Mouse (Mus musculus) cerebellum, postnatal 4 days (tissue): ENCODE results near the gene H2-T3.
"Not testable (repeated sequence)": the region's sequence is repeated elsewhere in the genome, so short reads cannot be mapped to it uniquely, and the experiment has no call there.

Experiments used
- DNase-seq, 2 experiments: peaks; one replicate each; pipeline ENCODE4 v3.0.0; 2022; ENCODE audit warnings: low spot score in 2 of 2, mixed read lengths in 1 of 2

The H2-T3 gene

DNA sequence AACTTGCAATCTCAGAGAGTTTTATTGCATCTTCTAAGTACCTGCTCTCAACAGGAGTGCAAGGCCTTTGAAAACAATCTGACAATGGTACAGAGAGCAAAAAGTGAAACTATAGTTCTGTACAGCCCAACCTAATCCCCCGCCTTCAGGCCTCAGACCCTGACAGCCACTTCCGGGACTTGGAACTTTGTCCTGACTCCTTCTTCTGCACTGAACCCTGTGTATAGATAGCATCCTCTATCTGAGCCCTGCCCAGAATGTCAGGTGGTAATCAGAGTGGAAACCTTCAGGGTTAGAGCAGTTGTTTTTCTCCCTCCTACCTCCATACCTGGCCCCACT is at the start of gene H2-T3:
Gene H2-T3, minus strand, starts transcription at position 119 of the 339 bp plus-strand sequence.
- DNase-seq: no peak

DNA sequence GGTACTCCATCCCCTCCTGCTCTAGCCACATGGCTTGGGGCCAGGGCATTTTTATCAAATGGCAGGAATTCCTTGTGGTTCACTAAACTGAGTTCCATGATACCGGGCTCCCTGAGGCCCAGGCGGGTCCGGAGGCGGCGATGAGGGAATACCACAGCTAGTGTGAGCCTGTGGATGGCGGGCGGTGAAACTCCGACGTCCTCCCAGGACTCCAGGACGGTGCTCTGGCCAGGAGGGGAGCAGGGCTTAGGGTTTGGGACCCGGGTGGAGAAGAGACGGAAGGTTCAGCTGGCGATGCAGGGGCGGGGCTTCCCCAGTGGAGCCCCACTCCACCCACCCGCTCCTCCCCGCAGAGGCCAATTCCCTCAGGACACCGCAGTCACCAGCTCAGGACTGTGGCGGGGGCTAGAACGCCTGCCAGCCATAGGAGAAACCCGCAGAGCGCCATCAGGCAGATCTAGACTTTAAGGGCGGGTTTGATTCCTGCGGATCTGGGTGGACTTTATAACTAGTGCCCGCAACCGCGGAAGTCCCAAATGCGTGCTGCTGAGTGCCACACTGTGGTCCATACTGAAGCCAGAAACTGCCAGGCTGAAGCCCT is 47.3 kb upstream of the H2-T3 start:
- DNase-seq: no peak

DNA sequence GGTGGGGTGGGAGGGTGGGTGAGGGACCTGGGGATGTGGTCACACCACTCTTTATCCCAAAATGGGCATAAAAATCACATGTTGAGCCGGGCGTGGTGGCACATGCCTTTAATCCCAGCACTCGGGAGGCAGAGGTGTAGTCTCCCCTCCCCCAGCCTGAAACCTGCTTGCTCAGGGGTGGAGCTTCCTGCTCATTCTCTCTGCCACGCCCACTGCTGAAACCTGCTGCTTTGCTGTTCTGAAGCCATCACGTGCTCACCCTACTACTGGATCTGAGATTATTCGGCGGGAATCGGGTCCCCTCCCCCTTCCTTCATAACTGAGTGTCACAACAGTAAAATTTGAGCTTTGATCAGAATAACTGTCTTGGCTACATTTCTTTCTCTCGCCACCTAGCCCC is 45.2 kb upstream of the H2-T3 start:
- DNase-seq: not testable (repeated sequence)

DNA sequence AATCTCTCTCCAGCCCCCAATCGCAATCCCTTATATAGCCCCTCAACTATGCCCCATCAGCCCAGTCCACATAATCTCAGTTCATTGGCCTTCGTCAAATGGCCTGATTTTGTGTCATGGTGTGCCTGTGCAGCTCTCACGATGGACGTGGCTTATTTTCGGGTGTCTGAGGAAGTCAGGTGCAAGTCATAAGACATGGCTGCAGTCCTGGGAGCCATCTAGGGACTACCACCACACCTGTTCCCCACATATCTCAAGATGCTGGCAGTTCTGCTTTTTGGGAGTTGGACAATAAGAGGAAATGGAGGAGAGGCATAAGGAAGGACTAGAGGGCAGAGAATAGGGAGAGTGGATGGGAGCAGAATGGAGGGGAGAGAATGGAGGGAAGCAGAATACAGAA is 43.5 kb upstream of the H2-T3 start:
- no peak for DNase-seq

DNA sequence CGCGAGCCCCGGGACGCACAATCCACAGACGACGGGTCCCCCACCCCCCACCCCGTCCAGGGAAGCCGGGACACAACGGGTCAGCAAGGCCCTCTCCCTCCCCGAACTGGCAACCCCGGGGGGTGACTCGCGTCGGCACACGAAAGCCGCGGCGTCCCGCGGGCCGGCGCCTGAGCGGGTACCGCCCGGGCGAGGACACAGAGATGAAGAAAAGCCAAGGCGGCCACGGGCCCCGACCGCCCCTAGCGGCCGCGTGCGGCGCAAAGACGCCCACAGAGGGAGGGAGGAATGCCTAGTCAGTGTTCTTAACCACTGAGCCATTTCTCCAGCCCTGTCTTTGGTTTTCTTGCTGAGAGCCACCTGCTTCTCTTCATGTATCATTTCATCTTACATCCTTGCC is 41.2 kb upstream of the H2-T3 start:
- DNase-seq: peak; percentile 62 to 82

DNA sequence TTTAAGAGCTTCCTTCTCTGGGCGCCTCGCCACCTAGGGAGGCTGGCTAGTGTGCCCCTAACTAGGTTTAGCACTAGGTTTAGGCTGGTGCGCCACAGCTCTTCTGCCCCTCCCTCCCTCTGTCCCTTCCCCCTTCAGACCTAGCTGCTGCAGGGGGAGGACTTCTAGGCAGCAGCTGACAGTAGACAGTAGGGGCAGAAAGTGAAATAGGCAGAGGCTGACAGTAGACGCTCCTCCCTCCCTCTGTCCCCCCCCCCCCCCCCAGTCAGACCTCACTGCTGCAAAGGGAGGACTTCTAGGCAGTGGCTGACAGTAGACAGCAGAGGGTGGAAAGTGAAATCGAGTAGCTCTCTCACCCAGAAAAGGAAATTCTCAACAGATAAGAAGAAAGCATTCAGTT is 39.0 kb upstream of the H2-T3 start:
- no peak for DNase-seq

DNA sequence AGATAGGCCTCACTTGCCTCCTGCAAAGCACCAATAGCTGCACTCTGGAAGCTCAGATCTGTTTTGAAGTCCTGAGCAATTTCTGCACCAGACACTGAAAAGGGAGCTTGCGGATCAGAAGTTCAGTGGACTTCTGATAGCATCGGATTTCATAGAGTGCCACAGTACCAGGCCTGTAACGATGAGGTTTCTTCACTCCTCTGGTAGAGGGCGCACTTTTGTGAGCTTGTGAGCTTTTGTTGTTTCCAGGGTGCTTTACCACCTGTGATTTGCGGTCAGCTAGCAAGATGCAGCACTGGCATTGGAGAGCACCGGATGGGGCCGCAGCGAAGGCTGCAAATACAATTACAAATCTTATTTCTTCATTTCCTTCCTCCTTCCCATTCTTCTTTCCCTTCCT is 36.8 kb upstream of the H2-T3 start:
- no peak for DNase-seq

DNA sequence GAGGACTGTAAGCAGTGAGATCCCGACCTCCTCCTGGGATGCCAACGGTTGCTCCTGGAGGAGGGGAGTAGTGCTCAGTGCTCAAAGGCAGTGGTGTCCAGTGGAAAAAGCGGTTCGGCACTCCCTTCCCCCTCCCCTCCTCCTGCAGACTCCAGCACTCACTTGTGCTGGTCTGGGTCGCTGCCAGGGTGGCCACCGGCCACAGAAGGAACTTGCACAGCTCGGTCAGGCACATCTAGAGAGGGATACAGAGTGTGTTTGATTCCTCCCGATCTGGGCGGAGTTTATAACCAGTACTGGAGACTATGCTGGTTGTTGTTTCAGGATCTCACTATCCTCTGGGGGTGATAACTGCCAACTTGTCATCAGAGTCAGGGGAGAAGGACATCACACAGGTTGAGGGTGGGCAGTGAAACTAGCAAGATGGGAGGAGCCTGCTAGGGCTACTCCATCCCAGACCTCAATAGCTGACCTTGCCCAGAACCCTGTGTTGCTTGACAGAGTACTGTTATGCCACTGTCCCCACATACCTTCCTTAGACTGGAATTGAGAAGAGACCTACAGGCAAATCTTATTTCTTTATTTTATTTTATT is 35.2 kb upstream of the H2-T3 start:
- DNase-seq: peak in 1 of 2 experiments; percentile 8

DNA sequence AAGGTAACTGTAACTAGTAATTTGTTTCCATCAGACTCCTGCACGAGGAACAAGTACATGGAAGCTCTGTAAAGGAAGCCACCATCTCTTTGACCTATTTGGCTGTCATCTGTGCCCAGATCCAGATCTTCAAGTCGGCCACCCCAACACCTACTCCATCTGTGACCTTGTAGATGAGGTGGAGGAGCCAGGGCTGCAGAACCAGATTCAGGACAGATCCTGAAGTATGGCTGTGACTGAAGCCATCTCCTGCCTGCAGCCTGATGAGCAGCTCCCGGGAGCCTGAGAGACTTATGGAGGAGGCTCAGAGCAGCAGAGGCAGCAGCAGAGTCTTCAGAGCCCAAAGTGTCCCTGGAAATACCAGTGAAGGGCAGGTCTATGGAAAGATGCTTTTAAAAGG is 34.4 kb upstream of the H2-T3 start:
- DNase-seq: no peak

DNA sequence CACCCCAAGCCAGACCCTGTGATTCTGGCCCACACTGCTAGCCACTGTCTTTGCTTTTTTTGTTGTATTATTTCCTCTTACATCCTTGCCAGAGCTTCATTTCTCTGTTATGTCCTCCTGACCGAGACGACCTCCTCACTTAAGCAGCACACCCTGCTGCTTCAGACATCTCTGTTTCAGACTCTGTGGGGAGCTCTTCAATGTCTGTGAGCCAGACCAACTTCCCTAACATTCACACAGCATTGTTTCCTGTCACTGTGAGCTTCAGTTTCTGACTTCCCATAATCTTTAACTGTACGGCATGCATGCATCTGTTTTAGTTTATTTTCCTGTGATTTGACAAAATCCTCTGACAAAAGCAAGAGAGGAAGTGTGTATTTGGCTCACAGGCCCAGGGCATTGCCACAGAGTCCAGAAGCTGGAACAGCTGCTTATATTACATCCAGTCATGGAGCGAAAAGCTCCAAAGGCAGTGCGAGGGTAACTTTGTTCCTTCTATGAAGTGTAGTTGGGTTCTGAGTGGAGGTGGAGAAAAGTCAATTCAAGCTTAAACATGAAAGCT is 28.6 kb upstream of the H2-T3 start:
- no peak for DNase-seq

DNA sequence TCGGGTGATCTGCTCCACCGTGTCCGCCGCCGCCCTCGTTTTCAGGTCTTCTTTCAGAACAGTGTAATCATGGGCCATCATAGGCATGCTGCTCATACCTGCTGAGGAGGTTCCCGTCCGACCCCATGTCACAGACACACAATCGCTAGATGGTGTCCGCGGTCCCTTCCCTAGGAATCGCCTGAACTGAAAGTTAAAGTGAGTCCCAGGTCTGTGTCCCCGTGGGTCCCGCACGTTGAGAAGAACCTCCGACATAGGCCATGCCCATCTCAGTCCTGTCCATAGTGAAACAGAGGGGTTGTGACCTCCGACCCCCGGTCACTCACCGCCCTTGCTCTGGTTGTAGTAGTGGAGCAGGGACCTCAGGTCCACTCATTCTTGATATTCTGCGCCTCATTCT is 25.5 kb upstream of the H2-T3 start:
- no peak for DNase-seq

DNA sequence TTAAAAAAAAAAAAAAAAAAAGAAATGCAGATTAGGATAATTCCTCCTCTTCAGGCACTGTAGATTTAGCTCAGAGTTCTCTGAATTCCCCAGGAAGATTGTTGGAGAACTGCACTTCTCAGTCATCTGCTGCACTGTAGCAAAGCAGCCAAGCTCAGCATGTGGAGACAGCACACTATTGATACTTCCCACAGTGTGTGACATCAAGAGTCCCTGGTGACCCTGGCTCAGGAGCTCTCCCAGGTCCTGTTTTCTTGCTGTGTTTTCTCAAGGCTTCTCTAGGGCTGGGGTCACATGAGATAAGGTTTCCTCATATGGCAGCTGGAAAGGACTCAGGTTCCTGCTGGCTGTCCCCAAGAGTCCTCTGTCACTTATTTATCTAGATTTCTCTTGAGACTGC is 16.8 kb upstream of the H2-T3 start:
- DNase-seq: no peak

DNA sequence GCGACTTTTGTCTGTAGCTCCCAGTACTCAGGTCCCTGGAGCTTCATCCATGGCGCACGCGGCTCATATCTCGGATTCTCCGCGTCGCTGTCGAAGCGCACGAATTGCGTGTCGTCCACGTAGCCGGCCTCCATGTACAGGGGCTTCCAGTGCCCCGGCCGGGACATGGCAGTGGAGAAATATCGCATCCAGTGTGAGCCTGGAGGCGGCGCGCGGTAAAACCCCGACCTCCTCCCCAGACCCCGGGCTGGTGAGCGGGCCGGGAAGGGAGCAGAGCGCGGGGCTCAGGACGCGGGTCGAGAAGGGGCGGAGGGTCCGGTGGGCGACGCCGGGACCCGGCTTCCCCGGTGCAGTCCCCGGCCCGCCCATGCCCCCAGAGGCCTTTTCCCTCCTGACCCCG is 15.8 kb upstream of the H2-T3 start:
- no peak for DNase-seq

DNA sequence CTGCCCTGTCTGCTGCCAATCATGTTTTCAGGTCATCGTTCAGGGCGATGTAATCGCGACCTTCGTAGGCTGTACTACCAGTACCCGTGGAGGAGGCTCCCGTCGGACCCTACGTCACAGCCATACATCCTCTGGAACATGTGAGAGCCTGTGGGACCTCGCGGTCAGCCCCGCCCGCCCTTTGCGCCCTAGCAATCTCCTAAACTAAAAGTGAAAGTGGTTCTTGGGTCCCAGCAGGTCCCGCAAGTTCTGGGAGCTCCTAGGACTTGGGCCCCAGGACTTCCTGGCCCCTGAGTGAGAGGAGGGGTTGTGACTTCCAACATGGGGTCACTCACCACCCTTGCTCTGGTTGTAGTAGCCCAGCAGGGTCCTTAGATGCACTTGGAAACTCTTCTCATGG is 15.4 kb upstream of the H2-T3 start:
- no peak for DNase-seq

DNA sequence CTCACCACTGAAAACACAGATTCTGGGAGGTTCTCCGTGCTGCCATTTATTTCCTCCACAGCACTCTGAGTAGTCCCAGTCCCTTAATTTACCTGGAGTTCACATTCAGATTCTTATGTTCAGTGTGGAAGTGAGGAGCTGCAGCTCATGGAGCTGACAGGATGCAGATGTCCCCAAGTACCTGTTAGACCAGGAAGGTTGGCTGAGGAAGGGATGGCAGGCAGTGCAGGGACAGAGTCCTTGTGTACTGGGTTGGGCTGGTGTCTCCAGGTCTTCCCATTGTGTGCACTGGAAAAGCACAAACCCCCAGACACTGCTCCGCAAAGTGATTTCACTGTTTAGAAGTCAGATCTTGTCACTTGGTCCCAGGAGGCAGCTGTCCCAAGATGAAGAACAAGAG is 11.8 kb upstream of the H2-T3 start:
- DNase-seq: no peak

DNA sequence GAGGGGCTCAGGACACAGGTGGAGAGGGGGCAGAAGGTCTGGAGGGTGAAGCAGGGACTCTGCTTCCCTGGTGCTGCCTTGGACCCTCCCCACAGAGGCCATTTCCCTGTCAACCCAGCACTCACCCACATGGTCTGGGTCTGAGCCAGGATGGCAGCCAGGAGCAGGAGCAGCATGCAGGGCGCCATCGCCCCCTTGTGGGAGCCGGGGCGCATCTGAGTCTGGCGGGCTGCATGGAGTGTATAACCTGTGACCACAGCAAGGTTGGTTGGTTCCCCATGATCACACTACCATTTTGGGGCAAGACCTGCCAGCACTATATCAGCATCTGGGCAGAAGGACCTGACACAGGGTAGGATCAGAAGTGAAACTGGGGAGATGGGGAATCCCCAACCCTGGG is 8.2 kb upstream of the H2-T3 start:
- peak in 1 of 2 experiments; percentile 12 for DNase-seq

DNA sequence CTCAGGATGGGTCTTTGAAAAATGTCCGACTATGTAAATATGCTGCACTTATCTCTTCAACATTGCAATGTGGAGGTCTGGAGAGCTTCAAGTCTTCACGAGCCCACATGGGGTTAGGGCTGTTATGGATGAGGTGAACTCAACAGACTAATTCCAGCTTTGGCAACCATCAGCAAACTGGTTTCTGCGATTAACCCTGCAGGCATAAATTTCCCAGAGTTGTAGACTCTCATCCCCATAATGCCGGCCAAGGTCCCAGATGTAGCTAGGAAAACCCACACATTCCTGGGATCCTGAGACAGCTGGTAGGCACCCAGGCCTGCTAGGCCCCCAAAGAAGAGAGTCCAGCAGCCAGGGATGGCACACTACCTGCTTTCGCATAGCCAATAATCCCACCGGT is 4.4 kb upstream of the H2-T3 start:
- DNase-seq: no peak

DNA sequence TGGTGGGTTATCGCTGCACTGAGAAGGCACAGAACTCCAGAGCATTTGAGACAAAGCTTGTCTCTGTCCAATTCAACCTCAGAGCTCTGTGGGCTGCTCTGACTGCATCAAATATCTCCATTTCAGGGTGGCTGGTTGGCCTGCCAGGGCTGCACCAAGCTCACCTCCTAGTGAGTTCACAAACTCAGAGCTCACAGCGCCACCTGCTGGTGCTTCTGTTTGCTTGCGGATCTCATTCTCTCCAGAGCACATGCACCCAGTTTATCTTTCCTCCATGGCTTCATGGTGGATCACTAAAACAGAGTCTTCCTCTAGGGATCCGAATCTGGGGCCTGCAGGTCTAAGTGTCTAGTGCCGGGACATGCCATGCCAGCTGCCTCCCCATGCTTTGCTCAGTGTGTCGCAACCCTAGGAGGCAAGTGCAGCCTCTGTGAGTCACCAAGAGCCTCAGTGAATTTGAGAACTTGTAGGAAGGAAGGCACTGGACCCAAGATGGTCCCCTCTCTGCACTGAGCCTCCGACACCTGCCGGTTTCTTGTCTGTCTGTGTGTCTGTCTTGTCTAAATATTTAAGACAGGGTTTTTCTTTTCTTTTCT is 3.6 kb upstream of the H2-T3 start:
- peak in 1 of 2 experiments; percentile 52 for DNase-seq

DNA sequence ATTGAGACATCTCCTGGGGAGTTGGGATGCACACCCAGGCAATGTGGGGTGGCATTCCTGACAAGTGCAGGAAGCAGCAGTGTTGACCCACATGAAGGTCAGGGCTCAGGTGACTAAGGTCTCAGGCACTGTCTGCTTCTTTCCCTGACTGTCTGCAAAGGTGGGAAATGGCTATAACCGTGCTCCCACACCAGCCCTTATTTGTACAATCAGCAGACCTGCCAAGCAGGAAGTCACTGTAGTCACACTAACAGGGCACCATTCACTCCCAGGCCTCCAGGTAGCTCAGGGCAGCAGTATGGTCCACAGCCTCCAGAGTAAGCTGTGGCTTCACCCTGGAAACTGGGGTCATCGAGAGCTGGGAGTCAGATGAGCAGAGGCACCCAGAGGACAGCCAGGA is 2.3 kb upstream of the H2-T3 start:
- DNase-seq: no peak

DNA sequence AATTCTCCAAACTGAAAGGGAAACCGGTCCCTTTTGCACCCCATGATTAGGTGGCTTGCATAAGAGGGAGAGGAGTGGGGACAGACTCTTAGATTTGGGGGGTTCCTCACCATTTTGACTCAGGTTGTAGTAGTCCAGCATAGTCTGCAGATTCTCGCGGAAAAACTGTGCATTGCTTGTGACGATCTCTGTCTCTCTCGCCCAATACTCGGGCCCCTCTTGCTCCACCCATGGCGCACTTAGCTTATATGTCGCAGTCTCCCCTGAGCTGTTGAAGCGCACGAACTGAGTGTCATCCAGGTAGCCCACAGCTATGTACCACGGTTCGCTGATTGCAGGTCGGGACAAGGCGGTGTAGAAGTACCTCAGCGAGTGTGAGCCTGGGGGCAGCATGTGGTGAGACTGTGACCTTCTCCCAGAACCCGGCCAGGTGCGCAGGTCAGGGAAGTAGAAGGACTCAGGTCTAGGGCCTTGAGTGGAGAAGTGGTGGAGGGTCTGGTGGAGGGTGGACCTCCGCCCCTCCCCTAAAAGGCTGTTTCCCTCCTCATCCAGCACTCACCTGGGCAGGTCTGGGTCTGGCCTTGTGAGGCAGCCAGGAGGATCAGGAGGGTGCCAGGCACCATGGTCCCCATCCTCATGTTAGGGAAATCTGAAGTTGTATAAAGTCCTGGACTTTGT is 457 bp downstream of the H2-T3 start:
- no peak for DNase-seq

DNA sequence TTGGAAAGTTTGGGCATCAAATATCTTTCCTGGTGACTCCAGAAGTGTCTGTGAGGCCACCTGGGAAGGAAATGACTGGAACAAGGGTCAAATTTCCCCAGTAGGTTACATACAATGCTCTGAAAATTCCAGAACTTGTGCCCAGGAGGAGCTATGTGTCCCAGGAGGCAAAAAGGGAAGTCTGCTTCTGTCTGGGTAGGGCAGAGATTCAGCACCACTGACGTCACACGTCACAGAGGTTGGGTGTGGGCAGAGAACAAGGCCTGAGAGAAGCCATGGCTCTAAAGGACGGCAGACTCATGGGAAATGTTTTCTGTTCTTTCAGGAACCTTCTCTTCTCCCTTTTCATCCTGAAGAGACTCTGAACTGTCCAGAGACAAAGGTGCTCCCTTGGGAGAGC is 2.5 kb downstream of the H2-T3 start:
- DNase-seq: no peak

DNA sequence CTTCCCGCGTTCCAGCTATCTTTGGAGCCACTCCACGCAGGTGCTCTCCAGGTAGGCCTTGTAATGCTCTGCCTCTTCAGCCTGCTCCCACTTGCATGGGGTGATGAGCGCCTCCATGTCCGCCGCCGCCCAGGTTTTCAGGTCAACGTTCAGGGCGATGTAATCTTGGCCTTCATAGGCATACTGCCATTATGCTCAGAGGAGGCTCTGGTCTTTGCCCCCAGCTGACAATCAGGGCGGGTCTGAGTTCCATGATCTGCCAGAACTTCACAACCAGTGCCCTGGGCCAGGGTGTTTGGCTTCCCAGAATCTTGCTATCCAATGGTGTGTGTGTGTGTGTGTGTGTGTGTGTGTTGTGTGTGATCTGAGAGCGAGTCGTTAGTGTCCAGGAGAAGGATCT is 7.9 kb downstream of the H2-T3 start:
- no peak for DNase-seq

DNA sequence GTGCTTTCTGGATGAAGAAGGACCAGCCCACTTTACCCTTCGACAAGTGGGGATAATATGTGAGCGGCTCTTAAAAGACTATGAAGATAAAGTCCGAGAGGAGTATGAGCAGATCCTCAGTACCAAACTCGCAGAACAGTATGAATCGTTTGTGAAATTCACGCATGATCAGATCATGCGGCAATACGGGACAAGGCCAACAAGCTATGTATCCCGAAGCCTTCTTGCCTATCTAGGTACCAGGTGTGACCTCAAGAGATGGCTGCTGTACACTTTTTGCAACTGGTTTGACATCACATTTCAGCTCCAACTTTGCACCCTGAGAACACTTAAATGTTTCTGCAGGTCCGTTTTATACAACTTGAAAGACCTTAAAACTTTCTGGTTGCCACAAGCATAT is 10.6 kb downstream of the H2-T3 start:
- DNase-seq: not testable (repeated sequence)
